Mouse (Mus musculus) urinary bladder, postnatal 0 days (tissue): ENCODE results near the gene Gpsm2. TPM values are rescaled to one million over a fixed set of nuclear protein-coding genes. Genes with fewer than 3 reads are reported as not detected.

Experiments used
- polyA plus RNA-seq: library from polyadenylated mRNA; unstranded; fragments of >200 nt; fragmentation: Nextera tagmentation; extraction: Ambion mirVana; gene quantifications from 2 replicates; pipeline ENCODE4 v1.2.1, GENCODE M21; 2015

The Gpsm2 gene
- polyA plus RNA-seq = 48.0 and 52.1 TPM in 2 replicates

GRCm38 (mm10) chr3:108722036-108722872 is at the start of gene Gpsm2:
Gpsm2 (minus strand) TSS chr3:108722309.

GRCm38 (mm10) chr3:108739045-108739708 is 17.1 kb upstream of the Gpsm2 start, which contains the start of gene Aknad1:
Aknad1 (plus strand) TSS chr3:108739658.

GRCm38 (mm10) chr3:108653710-108654379 is 68.3 kb downstream of the Gpsm2 start, which contains the start of gene Clcc1:
Clcc1 (plus strand) TSS chr3:108653913.

Other genes starting within 250 kb of the Gpsm2 start
- not detected in 2 replicates for gene 1700013F07Rik, start 188.2 kb downstream of the Gpsm2 start, polyA plus RNA-seq
- gene 5330417C22Rik, start 185.8 kb downstream of the Gpsm2 start, polyA plus RNA-seq = 0.19 and 0.35 TPM in 2 replicates
- gene Tmem167b, start 159.8 kb downstream of the Gpsm2 start, polyA plus RNA-seq = 32.6 and 37.2 TPM in 2 replicates
- 40.6 and 48.9 TPM in 2 replicates for gene Taf13, start 150.6 kb downstream of the Gpsm2 start, polyA plus RNA-seq
- 5.8 and 8.9 TPM in 2 replicates for gene Wdr47, start 131.0 kb downstream of the Gpsm2 start, polyA plus RNA-seq
- gene Clcc1, start 68.4 kb downstream of the Gpsm2 start, polyA plus RNA-seq = 49.3 and 56.1 TPM in 2 replicates
- 1.4 and 1.9 TPM in 2 replicates for gene Aknad1, start 17.3 kb upstream of the Gpsm2 start, polyA plus RNA-seq
- gene Stxbp3, start 118.2 kb upstream of the Gpsm2 start, polyA plus RNA-seq = 39.5 and 42.2 TPM in 2 replicates
- 0.13 and 0.18 TPM in 2 replicates for gene Fndc7, start 167.7 kb upstream of the Gpsm2 start, polyA plus RNA-seq
- gene Prpf38b, start 189.4 kb upstream of the Gpsm2 start, polyA plus RNA-seq = 28.0 and 41.8 TPM in 2 replicates
- 0.12 and 0.34 TPM in 2 replicates for gene Henmt1, start 217.6 kb upstream of the Gpsm2 start, polyA plus RNA-seq
- not detected in 2 replicates for gene Gm9857, start 218.1 kb upstream of the Gpsm2 start, polyA plus RNA-seq